In the genomic region with DNA sequence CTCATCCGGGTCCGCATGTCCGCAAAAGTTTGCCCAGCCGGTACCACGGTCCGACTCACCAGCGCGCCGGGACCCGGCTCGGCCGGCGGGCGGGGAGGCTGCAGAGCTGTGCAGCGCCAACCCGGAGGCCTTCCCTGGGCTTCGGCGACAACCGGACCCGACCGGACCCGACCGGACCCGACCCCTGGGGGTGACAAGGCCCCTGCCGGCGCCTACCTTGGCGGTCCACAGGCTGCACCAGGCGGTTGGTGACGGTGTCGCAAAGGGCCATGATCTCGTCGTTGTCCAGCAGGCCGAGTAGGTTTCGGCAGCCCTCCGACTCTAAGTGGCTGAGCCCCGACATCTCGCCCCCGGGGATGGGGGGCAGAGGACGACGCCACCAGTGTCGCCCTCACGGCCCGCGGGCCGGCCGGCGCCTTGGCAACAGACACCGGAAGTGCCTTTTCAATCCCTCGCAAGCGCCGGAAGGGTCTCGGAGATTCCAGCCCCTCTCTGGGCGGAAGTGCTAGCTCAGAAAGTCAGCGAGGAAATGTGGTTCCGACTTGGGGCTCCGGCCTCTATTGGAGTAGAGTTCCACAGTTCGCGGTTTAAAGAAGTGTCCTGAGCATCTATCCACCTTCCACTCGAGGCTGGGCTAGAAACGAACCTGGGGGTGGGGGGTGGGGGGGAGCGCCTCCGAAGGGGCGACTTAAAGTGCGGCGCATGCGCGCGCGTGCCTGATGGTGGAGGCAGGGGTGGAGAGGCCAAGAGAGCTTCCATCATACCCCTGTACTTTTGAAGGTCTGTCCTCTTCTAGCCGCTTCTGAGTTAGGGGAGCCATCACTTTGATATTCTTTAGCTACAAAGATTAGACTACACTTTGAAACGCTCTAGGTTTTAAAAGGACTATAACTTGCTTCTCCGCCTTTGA, we compare ENCODE assay signal across 8 mouse cellular contexts. TPM values are rescaled to one million over a fixed set of nuclear protein-coding genes. Genes with fewer than 3 reads are reported as not detected.
A peak's percentile ranks its signal among the peaks of the same experiment; 100 is the strongest.
DNase-seq lines count a peak whose midpoint lies in the region; ATAC-seq and TF ChIP-seq lines count a peak whose summit lies in the region.

Gene 4930453N24Rik, minus strand, starts transcription at position 641 of the 910 bp plus-strand sequence.

- H3K4me2 ChIP-seq in forebrain, embryonic 13.5 days, result peak within 1 kb of the TSS; percentile 62
- peak within 1 kb of the TSS; percentile 57 for H3K4me2 ChIP-seq in neural tube, embryonic 15.5 days

- peak within 1 kb of the TSS; percentile 60 for H3K27ac ChIP-seq in ES-Bruce4 (ENCODE audit: insufficient read depth, low read length)
- H3K27ac ChIP-seq in forebrain, embryonic 13.5 days, result peak within 1 kb of the TSS; percentile 81
- H3K27ac ChIP-seq in neural tube, embryonic 15.5 days (replicated peaks), result peak within 1 kb of the TSS; percentile 91

- peak within 1 kb of the TSS; percentile 95 for H3K4me3 ChIP-seq in ES-Bruce4 (ENCODE audit: low read depth, low read length)
- H3K4me3 ChIP-seq in forebrain, embryonic 13.5 days, result peak within 1 kb of the TSS; percentile 88
- H3K4me3 ChIP-seq in neural tube, embryonic 15.5 days (replicated peaks), result peak within 1 kb of the TSS; percentile 96

- intact Hi-C loops in heart, postnatal 14 days (cut with DNase I), result loop anchor here (5.0 kb wide), 2 partner anchors 82 to 102 kb away; partner anchors contain the start of genes Cggbp1 and Zfp654

- ATAC-seq in cerebellum, adult (ENCODE audit: insufficient number of reproducible peaks, low FRiP score, low TSS enrichment), result peak; percentile 97
- ATAC-seq in forebrain, embryonic 13.5 days, result peak; percentile 97
- ATAC-seq in neural tube, embryonic 15.5 days (ENCODE audit: low FRiP score), result peak; percentile 97

- peak within 1 kb of the TSS; percentile 74 for H3K9ac ChIP-seq in ES-Bruce4 (ENCODE audit: low read depth, poor library complexity, severe bottlenecking)
- peak within 1 kb of the TSS; percentile 85 for H3K9ac ChIP-seq in forebrain, embryonic 13.5 days
- H3K9ac ChIP-seq in neural tube, embryonic 15.5 days (replicated peaks), result peak within 1 kb of the TSS; percentile 74

- WGBS in forebrain, embryonic 13.5 days, result 2% methylated on average over 71 of the region's 72 CpGs
- WGBS in neural tube, embryonic 15.5 days, result 2% methylated on average over 72 of the region's 72 CpGs

- no peak for TF ChIP-seq EP300 in ES-Bruce4 (IDR thresholded peaks at IDR 0.05; ENCODE audit: insufficient read depth, low read depth, low read length)

- TF ChIP-seq CTCF in ES-Bruce4 (IDR thresholded peaks at IDR 0.05; ENCODE audit: low read depth, low read length), result no peak

- peak; percentile 86 to 92 for DNase-seq in heart, postnatal 14 days
- peak; percentile 86 for DNase-seq in layer of hippocampus, adult 11-12 months (ENCODE audit: low spot score)
- peak; percentile 83 to 88 for DNase-seq in lung, adult 18-20 months
- DNase-seq in testis, postnatal 14 days (ENCODE audit: low spot score), result peak; percentile 91

- H3K4me1 ChIP-seq in ES-Bruce4 (ENCODE audit: control insufficient read depth, insufficient read depth, low read length), result peaks cover 1% of the 10 kb centered on the region
- peaks cover 17% of the 10 kb centered on the region for H3K4me1 ChIP-seq in forebrain, embryonic 13.5 days
- peaks cover 15% of the 10 kb centered on the region for H3K4me1 ChIP-seq in neural tube, embryonic 15.5 days

- no peaks in the 10 kb centered on the region for H3K27me3 ChIP-seq in ES-Bruce4 (ENCODE audit: control insufficient read depth, insufficient read depth, low read length, poor library complexity, severe bottlenecking)
- no peaks in the 10 kb centered on the region for H3K27me3 ChIP-seq in forebrain, embryonic 13.5 days
- no peaks in the 10 kb centered on the region for H3K27me3 ChIP-seq in neural tube, embryonic 15.5 days (replicated peaks)

- no peaks in the 10 kb centered on the region for H3K9me3 ChIP-seq in ES-Bruce4 (replicated peaks; ENCODE audit: control insufficient read depth, insufficient read depth, low read length, poor library complexity, severe bottlenecking)
- H3K9me3 ChIP-seq in forebrain, embryonic 13.5 days (replicated peaks), result no peaks in the 10 kb centered on the region
- no peaks in the 10 kb centered on the region for H3K9me3 ChIP-seq in neural tube, embryonic 15.5 days (replicated peaks)

- H3K36me3 ChIP-seq in ES-Bruce4 (ENCODE audit: control insufficient read depth, insufficient read depth, low read length, poor library complexity, severe bottlenecking), result peaks cover 12% of the 10 kb centered on the region
- H3K36me3 ChIP-seq in forebrain, embryonic 13.5 days (ENCODE audit: poor library complexity, severe bottlenecking), result peaks cover 13% of the 10 kb centered on the region
- H3K36me3 ChIP-seq in neural tube, embryonic 15.5 days, result peaks cover 5% of the 10 kb centered on the region

- TF ChIP-seq POLR2A in ES-Bruce4 (IDR thresholded peaks at IDR 0.05; ENCODE audit: insufficient read depth, low read length), result no peak

RNA-seq across cellular contexts. Expression of gene 4930453N24Rik, which starts in this region (rescaled TPM):
- polyA plus RNA-seq in ES-Bruce4 (2011; ENCODE audit: insufficient read depth, insufficient read length, low read depth, missing spikeins), result 28.6 and 30.0 TPM in 2 replicates
- 24.1 TPM in 2 replicates for polyA plus RNA-seq in forebrain, embryonic 13.5 days (2015; fragmentation: Nextera tagmentation; extraction: Ambion mirVana)
- total RNA-seq in heart, postnatal 14 days (2021), result 10 to 100 TPM; 24.5 to 24.6 TPM
- 15.9 and 20.0 TPM in 2 replicates for polyA plus RNA-seq in neural tube, embryonic 15.5 days (2015; fragmentation: Nextera tagmentation; extraction: Ambion mirVana)

Comparison
In these comparisons a context has a peak if more than half of its experiments do, and no peak if none do; other contexts are left out.
1. Peak in every context shown above with its lines: DNase-seq, ATAC-seq, H3K4me3 ChIP-seq and H3K27ac ChIP-seq.